Mouse (Mus musculus) Patski (cell line): ENCODE measurements around the gene Gabarapl2. TPM values are rescaled to one million over a fixed set of nuclear protein-coding genes. Genes with fewer than 3 reads are reported as not detected.

Experiments
- ATAC-seq: fragments of 100-300 bp; one replicate; pipeline ENCODE4 v1.8.0; 2021
- CTCF ChIA-PET: fragments of 350-600 bp; sonication (Branson Sonifier 250); formaldehyde crosslinking; loops from one replicate; lab custom pipeline; 2022; ENCODE audit warnings: inconsistent platforms; lab: Charles Lee
- POLR2A ChIA-PET: fragments of 350-600 bp; sonication (Branson Sonifier 250); formaldehyde crosslinking; loops from one replicate; lab custom pipeline; 2022; ENCODE audit warnings: antibody characterized with exemption, inconsistent platforms; lab: Charles Lee
- DNase-seq: peaks from one replicate; pipeline ENCODE4 v3.0.0-alpha.2; 2011; ENCODE audit warnings: low read depth, low spot score
- H3K27me3 ChIP-seq: fragments of 371-371 bp; one replicate; pipeline ENCODE4 v1.5.1; 2021
- CTCF ChIP-seq: fragments of 100-300 bp; IDR thresholded peaks from one replicate; pipeline ENCODE4 v1.5.1; 2021
- in situ Hi-C: fragments of 300-500 bp; cut with MboI; formaldehyde crosslinking; loops from 3 replicates; pipeline ENCODE4 v1.11.1; 2018; ENCODE audit warnings: low pct_unique_long_range_greater_than_20kb, mixed read lengths
- polyA plus RNA-seq: library from polyadenylated mRNA; unstranded; gene quantifications from one replicate; pipeline ENCODE4 v1.2.3, GENCODE M21; 2021

Gene Gabarapl2
- polyA plus RNA-seq, 1 experiment from 2014 or later: 170 TPM

DNA sequence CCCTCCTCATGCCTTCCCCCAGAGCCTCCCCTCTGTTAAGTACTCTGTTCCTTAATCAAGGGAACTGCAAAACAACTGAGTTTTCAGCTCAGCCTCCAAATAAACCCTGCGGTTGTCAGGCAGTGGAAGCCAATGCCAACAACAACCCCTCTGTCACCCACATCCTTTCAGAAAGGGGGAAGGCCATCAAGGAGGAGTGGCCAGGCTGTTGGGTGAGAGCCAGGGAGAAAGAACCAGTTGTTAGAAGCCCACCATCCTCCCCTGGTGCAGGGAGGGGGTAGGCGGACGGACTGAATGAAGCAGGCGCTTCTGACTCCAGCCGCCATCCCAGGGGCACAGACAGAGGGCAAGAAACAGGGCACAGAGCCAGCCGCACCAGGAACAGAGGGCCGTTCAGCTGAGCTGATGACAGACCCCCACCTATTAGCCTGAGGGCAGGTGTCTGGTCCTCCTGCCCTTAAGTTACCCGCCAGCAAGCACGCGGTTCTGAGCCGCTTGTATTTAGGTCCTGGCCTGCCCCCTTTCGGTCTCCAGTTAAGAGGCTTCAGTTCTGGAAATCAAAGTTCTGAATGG lies 27.6 kb upstream of the Gabarapl2 start:
- in situ Hi-C loops: no loop called here
- CTCF ChIA-PET: no interaction called here

DNA sequence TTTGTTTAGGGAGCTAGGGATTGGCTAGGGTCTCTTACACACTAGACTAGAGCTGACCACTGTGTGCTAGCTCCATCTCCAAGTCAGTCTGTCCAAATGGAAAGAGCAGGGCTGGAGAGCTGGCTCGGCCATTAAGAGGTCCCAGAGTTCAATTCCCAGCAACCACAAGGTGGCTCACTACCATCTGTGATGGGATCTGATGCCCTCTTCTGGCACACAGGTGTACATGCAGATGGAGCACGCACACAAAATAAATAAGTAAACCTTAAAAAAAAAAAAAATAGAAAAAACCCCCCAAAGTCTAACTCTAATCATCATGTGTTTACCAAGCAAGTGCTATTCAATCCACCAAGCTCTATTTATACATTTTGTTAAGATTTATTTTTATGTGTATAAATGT lies 20.8 kb upstream of the Gabarapl2 start:
- no peak for ATAC-seq
- in situ Hi-C loops: loop anchor here (5.0 kb wide), 2 partner anchors 32 to 242 kb away; no protein-coding TSS in a partner anchor
- CTCF ChIA-PET: interaction anchor here (1.0 to 3.3 kb wide), 2 partner anchors 9 to 38 kb away, joined by 3 to 16 read pairs; no protein-coding TSS in a partner anchor
- no peak for DNase-seq
- H3K27me3 ChIP-seq: no peaks in the 10 kb centered on the region
- TF ChIP-seq CTCF: peak; percentile 69
- POLR2A ChIA-PET: no interaction called here

More for the DNA sequence above, 27.6 kb upstream of the Gabarapl2 start:
- DNase-seq (no peak), ATAC-seq (no peak)
- TF ChIP-seq CTCF: no peak
- no peaks in the 10 kb centered on the region for H3K27me3 ChIP-seq
- POLR2A ChIA-PET: no interaction called here

DNA sequence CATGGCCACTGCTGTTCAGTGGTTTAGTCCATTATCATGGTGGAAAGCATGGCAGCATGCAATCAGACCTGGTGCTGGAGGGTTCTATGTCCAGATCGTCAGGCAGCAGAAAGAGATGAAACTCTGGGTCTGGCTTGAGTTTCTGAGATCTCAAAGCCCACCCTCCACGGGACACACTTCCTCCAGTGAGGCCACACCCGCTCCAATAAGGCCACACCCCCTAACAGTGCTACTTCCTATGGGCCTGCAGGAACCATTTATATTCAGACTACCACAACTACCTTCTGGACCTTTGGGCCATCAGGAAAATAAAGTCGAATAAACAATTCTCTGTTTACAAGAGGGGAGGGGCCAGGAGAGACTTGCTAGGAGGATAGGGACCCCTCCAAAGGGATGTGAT lies 19.5 kb upstream of the Gabarapl2 start:
- no peak for ATAC-seq
- in situ Hi-C loops: loop anchor here (5.0 kb wide), 2 partner anchors 34 to 244 kb away; no protein-coding TSS in a partner anchor
- no peak for TF ChIP-seq CTCF
- CTCF ChIA-PET: interaction anchor here (0.9 to 3.3 kb wide), 2 partner anchors 9 to 40 kb away, joined by 3 to 16 read pairs; no protein-coding TSS in a partner anchor
- POLR2A ChIA-PET: no interaction called here
- H3K27me3 ChIP-seq: no peaks in the 10 kb centered on the region
- DNase-seq: no peak

DNA sequence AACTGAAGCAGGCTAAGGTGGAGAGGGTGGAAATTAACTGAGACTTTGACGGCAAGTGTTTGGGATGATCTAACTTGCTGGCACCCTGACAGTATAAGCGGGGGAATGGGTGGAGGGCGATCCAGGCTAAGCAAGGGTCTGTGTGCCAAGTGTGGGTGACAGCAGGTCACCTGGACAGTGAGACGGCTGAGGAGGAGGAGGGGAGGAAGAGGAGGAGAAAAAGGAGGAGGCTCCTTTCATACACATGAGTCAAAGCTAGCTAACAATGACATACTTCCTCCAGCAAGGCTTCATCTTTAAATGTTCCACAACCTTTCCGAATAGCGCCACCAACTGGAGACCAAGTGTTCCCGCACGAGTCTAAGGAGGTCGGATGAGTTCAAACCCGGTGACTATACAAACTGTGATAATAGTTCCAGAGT lies 17.1 kb upstream of the Gabarapl2 start:
- no peak for DNase-seq
- no peaks in the 10 kb centered on the region for H3K27me3 ChIP-seq
- in situ Hi-C loops: loop anchor here (5.0 kb wide), 2 partner anchors 36 to 246 kb away; no protein-coding TSS in a partner anchor
- TF ChIP-seq CTCF: peak; percentile 78
- ChIA-PET CTCF (interaction anchor here (0.9 to 2.0 kb wide), 8 partner anchors 9 to 53 kb away, joined by 3 to 13 read pairs (median 4); partner anchors contain the start of gene Tmem231), POLR2A (no interaction called here)
- peak; percentile 82 for ATAC-seq

DNA sequence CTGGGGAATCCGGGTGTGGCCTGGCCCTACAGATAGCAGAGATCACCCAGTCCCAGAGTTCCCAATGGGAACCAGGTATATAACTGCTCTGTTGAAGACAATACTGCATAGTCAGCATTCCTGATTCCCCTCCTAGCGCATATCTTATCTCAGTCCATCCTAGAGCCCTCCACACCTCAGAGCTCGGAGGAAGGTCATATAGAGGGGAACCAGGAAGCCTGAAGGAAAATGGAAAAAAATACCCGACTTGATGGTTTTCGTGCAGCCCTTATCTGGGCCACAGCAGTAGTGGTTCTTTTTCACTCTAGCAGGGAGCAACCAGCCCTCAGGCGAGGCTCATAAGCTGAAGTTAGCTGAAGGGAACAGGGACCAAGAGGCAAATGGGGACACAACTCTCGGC lies 15.5 kb upstream of the Gabarapl2 start:
- ATAC-seq: no peak
- CTCF ChIA-PET: interaction anchor here (2.0 kb wide), 1 partner anchor 43 kb away, joined by 12 read pairs; no protein-coding TSS in a partner anchor
- in situ Hi-C loops: loop anchor here (5.0 kb wide), 2 partner anchors 38 to 248 kb away; no protein-coding TSS in a partner anchor
- no peak for DNase-seq
- no peaks in the 10 kb centered on the region for H3K27me3 ChIP-seq
- TF ChIP-seq CTCF: no peak
- POLR2A ChIA-PET: no interaction called here

DNA sequence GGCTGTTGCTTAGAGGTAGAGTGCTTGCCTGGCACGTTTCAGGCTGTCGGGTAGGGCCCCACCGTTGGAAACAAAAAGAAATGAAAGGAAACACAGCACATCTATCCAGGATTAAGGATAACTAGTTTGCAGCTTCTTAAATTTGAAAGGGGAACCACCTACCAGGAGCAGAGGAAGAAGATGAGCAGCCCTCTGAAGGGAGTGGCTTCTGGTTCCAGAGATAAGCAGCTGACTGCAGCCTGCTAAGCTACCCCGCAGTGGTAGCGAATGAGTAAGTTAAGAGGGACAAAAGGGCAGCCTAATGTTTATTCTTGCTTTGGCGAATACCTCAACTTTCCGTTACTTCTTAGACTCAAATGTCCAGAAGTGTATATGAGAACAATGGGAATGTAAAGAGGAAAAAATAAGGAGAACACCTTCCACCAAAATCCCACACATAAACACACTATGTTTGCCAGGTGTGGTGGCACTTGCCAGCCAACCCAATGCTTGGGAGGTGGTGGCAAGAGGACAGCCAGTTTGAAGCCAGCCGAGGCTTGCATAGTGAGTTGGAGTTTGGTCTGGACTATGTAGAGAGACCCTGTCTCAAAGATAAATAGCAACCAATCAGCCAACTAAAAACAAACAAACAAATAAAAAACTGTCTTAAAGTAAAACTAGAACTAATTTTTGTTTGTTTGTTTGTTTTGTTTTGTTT lies 10.7 kb upstream of the Gabarapl2 start:
- DNase-seq: no peak
- in situ Hi-C loops: no loop called here
- no peaks in the 10 kb centered on the region for H3K27me3 ChIP-seq
- ChIA-PET CTCF (interaction anchor here (1.1 kb wide), 1 partner anchor 48 kb away, joined by 4 read pairs; no protein-coding TSS in a partner anchor), POLR2A (no interaction called here)
- ATAC-seq: no peak
- no peak for TF ChIP-seq CTCF

DNA sequence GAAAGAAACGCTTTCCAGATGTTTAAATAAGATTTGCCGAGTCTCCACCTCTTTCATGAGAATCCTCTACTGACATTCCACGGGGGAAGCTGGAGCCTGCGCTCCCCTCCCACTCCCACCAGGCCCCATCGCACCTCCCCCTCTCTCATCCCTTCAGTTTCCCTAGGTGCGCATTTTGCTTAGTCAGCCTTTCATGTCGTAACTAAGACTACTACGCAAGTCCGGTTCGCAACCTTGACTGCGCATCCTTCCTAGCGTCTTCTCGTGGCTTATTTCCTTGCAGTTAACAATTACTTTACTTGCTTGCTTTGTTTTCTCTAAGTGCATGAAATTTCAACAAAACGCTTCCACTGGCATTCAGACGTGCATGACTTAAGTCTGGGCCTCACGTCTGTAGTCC lies 8.8 kb upstream of the Gabarapl2 start:
- DNase-seq: no peak
- in situ Hi-C loops: no loop called here
- ChIA-PET CTCF (interaction anchor here (1.1 to 1.2 kb wide), 2 partner anchors 8 to 46 kb away, joined by 3 to 4 read pairs; no protein-coding TSS in a partner anchor), POLR2A (no interaction called here)
- no peak for ATAC-seq
- no peak for TF ChIP-seq CTCF
- no peaks in the 10 kb centered on the region for H3K27me3 ChIP-seq

DNA sequence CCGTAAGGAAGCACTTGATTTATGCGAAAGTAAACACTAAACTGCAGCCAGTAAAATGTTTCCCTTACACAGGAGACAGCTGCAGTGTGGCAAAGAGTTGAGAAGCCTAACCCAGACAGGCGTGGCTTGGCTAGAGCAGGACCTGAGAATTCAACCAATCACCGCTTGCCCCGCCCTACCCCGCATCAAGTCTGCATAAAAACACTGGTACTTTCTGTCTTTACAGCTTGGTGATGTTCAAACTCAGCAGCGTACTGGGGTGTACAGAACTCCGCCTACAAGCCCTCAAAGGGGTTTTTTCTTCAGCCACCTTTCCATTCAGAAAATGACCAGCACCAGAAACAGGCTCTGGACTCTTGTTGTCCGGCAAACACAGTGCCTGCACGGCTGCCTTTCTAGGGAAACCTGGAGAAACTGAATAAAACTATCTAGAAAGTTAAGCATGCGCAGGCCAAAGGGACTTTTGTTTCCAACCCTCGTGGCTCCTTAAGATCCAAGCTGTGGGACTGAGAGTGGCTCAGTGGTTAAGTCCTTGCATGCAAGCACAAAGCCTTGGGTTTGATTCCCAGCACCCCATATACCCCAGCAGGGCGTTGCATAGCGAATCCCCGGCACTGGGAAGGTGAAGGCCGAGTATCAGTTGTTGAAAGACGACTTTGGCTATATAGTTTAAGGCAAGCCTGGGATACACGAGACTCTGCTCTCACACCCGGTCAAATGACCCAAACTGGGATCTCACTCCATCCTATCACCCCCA lies 7.7 kb upstream of the Gabarapl2 start:
- no peak for TF ChIP-seq CTCF
- in situ Hi-C loops: no loop called here
- H3K27me3 ChIP-seq: no peaks in the 10 kb centered on the region
- CTCF ChIA-PET: interaction anchor here (1.1 to 3.5 kb wide), 5 partner anchors 9 to 51 kb away, joined by 3 to 13 read pairs (median 4); no protein-coding TSS in a partner anchor
- ATAC-seq: peak; percentile 58
- POLR2A ChIA-PET: no interaction called here
- peak; percentile 55 for DNase-seq

DNA sequence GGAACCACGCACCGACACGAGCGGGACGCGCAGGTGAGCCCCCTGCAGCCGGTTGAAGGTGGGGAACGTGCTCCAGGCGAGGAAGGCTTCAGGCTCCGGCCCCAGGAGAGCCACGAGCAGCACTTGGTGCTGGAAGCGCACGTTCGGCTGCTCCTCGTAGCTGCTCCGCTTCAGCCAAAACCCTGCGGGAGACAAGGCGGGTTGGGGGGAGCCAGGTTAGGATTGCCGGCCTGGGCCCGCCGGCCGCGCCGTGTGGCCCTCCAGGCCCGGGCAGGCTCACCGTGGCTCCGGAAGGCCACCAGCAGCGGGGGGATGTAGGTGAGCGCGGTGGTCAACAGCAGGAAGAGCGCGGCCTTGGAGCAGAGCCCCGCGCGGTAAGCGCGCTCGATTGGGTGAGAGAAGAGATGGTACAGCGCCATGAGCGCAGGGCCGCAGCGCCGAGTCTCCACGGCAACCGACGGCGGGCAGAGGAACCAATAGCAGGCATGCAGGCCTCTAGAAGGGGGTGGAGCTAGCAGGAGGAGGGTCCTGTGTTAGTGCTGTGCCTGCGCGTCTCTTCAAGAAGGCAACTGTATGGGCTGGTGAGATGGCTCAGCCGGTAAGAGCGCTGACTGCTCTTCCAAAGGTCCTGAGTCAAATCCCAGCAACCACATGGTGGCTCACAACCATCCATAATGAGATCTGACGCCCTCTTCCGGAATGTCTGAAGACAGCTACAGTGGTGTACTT lies 7.0 kb upstream of the Gabarapl2 start, which contains the start of gene Tmem231:
Gene Tmem231, minus strand, starts transcription at position 534 of the 729 bp plus-strand sequence.
- TF ChIP-seq CTCF: no peak
- DNase-seq (peak; percentile 61), ATAC-seq (peak; percentile 99)
- in situ Hi-C loops: no loop called here
- CTCF ChIA-PET: interaction anchor here (1.5 to 3.5 kb wide), 3 partner anchors 10 to 52 kb away, joined by 3 to 13 read pairs (median 10); no protein-coding TSS in a partner anchor
- H3K27me3 ChIP-seq: no peaks in the 10 kb centered on the region
- POLR2A ChIA-PET: no interaction called here
